Mouse (Mus musculus) intestine, embryonic 15.5 days (tissue): ENCODE results near the gene Tas1r3. TPM values are rescaled to one million over a fixed set of nuclear protein-coding genes. Genes with fewer than 3 reads are reported as not detected.

Source experiments
- ATAC-seq: fragments of 200-750 bp; cut with Nextera tagmentation; 2 replicates; pipeline ENCODE4 v1.8.0; 2017; ENCODE audit warnings: moderate TSS enrichment, moderate library complexity
- H3K27ac ChIP-seq: fragments of 300-500 bp; sonication (generic); 2 replicates; pipeline ENCODE4 v1.5.1; 2015; ENCODE audit warnings: mild to moderate bottlenecking, inconsistent platforms
- H3K27me3 ChIP-seq: fragments of 300-500 bp; sonication (generic); replicated peaks from 2 replicates; pipeline ENCODE4 v1.6.1; 2015; ENCODE audit warnings: inconsistent platforms
- H3K36me3 ChIP-seq: fragments of 300-500 bp; sonication (generic); 2 replicates; pipeline ENCODE4 v1.6.1; 2015; ENCODE audit warnings: inconsistent platforms
- H3K4me1 ChIP-seq: fragments of 300-500 bp; sonication (generic); replicated peaks from 2 replicates; pipeline ENCODE4 v1.6.1; 2015; ENCODE audit warnings: inconsistent platforms
- H3K4me2 ChIP-seq: fragments of 300-500 bp; sonication (generic); replicated peaks from 2 replicates; pipeline ENCODE4 v1.6.1; 2015; ENCODE audit warnings: mild to moderate bottlenecking, inconsistent platforms
- H3K4me3 ChIP-seq: fragments of 300-500 bp; sonication (generic); replicated peaks from 2 replicates; pipeline ENCODE4 v1.5.1; 2015; ENCODE audit warnings: inconsistent platforms
- H3K9ac ChIP-seq: fragments of 300-500 bp; sonication (generic); 2 replicates; pipeline ENCODE4 v1.6.1; 2015; ENCODE audit warnings: inconsistent platforms
- H3K9me3 ChIP-seq: fragments of 300-500 bp; sonication (generic); 2 replicates; pipeline ENCODE4 v1.6.1; 2016; ENCODE audit warnings: inconsistent platforms
- WGBS: fragments of 180-500 bp; shearing (Covaris S2); methylation state at CpG from one replicate; pipeline ENCODE4 v1.1.7; 2015; 5-methylcytosine and 5-hydroxymethylcytosine counted together
- polyA plus RNA-seq: library from polyadenylated mRNA; unstranded; fragments of >200 nt; fragmentation: Nextera tagmentation; extraction: Ambion mirVana; gene quantifications from 2 replicates; pipeline ENCODE4 v1.2.1, GENCODE M21; 2015

The Tas1r3 gene
- polyA plus RNA-seq, 1 experiment from 2014 or later: 0.25 TPM

- Histone ChIP-seq H3K9me3 (no peaks in the 10 kb centered on the region), H3K9ac (no peak overlapping the region), H3K27ac (peak overlapping the region; percentile 89), H3K36me3 (peaks cover 6% of the 10 kb centered on the region; the same call in 1 of the 2 replicates), H3K4me3 (no peak overlapping the region), H3K4me2 (peak overlapping the region; percentile 12; the same call in 1 of the 2 replicates), H3K27me3 (no peaks in the 10 kb centered on the region), H3K4me1 (peaks cover 48% of the 10 kb centered on the region)
- no peak for ATAC-seq
- 60% methylated on average over 11 of the region's 11 CpGs for WGBS
These were observed 25.7 kb downstream of the Tas1r3 start for GRCm38 (mm10) chr4:155837404-155838010.

DNA sequence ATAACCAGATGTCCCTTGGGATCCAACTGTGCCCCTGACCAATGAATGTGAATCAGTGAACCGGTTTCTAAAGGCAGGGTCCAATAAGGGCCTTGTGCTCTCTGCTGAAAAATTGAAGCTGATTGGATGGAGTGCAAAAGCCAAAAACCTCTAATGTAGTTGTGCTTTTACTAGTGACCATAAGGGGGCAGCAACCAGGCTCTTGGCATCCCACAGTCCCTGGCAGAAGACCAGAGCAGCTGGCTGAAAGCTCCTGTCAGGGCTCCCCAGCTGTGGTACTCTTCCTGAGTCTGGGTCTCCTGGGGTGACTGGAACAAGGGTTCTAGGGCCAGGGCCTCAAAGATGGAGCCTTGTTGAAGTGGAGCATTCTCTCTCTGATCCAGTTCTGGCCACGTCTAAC is 29.3 kb downstream of the Tas1r3 start:
- Histone ChIP-seq H3K36me3 (peaks cover 6% of the 10 kb centered on the region; the same call in 1 of the 2 replicates), H3K9ac (no peak overlapping the region), H3K4me1 (peaks cover 29% of the 10 kb centered on the region), H3K4me2 (0 out of 2 replicates have a peak overlapping the region, but pooled peaks have one; percentile 11), H3K27me3 (no peaks in the 10 kb centered on the region), H3K27ac (peak overlapping the region; percentile 66), H3K4me3 (no peak overlapping the region), H3K9me3 (no peaks in the 10 kb centered on the region)
- peak; percentile 9; the same call in 1 of the 2 replicates for ATAC-seq
- 19% methylated on average over 2 of the region's 2 CpGs for WGBS

DNA sequence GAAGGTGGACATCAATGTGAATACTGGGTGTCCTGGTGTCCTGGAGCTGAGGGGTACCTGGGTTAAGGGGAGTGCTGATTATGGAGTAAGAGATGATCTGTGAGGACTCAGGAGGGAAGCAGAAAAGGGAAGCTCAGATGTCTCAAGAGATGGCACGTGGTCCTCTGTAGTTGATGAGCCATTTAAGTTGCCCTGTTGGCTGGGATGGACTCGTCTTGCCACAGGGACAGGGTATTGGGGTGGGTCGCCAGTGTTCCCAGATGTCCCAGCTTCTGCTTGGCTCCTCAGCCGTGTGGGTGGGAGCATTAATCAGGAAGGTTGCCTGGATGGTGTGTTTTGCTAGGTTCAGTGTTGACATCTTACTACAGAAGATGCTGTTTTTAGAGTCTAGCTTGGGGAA is 29.9 kb downstream of the Tas1r3 start:
- WGBS: 86% methylated on average over 4 of the region's 4 CpGs
- H3K4me2 ChIP-seq: no peak overlapping the region
- H3K36me3 ChIP-seq: peaks cover 6% of the 10 kb centered on the region; the same call in 1 of the 2 replicates
- H3K27ac ChIP-seq: no peak overlapping the region
- H3K9me3 ChIP-seq: no peaks in the 10 kb centered on the region
- no peak for ATAC-seq
- 0 out of 2 replicates have a peak overlapping the region, but pooled peaks have one; percentile 13 for H3K9ac ChIP-seq
- H3K27me3 ChIP-seq: no peaks in the 10 kb centered on the region
- peaks cover 29% of the 10 kb centered on the region for H3K4me1 ChIP-seq
- H3K4me3 ChIP-seq: no peak overlapping the region

DNA sequence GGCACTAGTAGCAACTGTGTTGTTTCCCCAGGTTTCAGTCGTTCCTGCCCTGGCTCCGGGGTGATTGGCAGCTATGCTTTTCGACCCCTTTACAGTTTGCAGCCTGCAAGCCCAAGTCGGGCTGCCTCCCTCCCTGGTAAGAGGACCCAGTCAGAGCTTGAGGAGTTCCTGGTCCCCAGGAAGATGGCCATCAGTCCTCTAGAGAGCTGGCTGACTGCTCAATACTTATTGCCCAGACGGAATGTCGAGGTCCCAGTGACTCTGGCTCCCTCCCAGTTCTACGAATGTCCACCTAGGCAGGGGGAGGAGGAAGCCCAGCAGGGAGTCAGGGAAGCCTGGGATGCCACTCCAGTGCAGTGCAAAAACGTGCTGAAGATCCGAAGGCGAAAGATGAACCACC is 30.8 kb downstream of the Tas1r3 start:
- WGBS: 55% methylated on average over 10 of the region's 10 CpGs
- Histone ChIP-seq H3K27me3 (no peaks in the 10 kb centered on the region), H3K36me3 (peaks cover 10% of the 10 kb centered on the region; the same call in 1 of the 2 replicates), H3K4me1 (peaks cover 21% of the 10 kb centered on the region), H3K4me3 (peak overlapping the region; percentile 67), H3K9me3 (no peaks in the 10 kb centered on the region), H3K9ac (peak overlapping the region; percentile 77), H3K4me2 (peak overlapping the region; percentile 85), H3K27ac (peak overlapping the region; percentile 91; the same call in 1 of the 2 replicates)
- no peak for ATAC-seq

GRCm38 (mm10) chr4:155831831-155832230 is 31.3 kb downstream of the Tas1r3 start:
- Histone ChIP-seq H3K4me1 (peaks cover 21% of the 10 kb centered on the region), H3K9me3 (no peaks in the 10 kb centered on the region), H3K27ac (peak overlapping the region; percentile 91), H3K36me3 (peaks cover 11% of the 10 kb centered on the region; the same call in 1 of the 2 replicates), H3K27me3 (no peaks in the 10 kb centered on the region), H3K4me2 (peak overlapping the region; percentile 85), H3K4me3 (peak overlapping the region; percentile 67), H3K9ac (peak overlapping the region; percentile 77)
- WGBS: under 1% methylated on average over 25 of the region's 25 CpGs
- ATAC-seq: no peak; the same call in 1 of the 2 replicates

DNA sequence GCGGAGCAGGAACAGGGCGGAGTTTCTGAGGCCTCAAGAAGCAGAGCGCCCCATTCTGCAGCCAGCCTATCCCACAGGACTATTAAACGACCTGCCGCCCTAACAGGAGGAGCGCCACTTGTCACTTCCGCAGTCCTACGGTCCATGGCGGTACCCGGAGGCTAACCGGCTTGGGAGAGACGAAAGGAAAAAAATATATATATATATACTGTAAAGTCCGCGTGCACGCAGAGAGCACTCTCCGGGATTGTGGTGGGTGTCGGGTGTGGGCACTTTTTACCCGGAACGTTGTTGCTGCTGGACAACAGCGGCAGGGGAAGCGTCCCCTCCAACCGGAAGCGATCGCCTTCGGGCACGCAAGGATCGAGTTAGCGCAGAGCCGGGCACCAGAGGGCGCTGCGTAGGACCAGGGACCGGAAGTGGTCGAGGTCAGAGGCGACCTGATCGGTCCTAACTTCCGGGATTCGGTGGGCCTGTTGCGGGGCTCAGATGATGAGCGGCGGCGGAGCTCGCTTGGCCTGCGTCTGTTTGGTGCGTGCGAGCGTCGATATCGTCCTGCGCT is 31.9 kb downstream of the Tas1r3 start, which contains the start of gene Aurkaip1:
TSS of gene Aurkaip1 (plus strand) at position 68 of the 562 bp plus-strand sequence.
- peak within 1 kb of the TSS; percentile 85 for H3K4me2 ChIP-seq
- WGBS: under 1% methylated on average over 49 of the region's 49 CpGs
- H3K9me3 ChIP-seq: no peaks in the 10 kb centered on the region
- no peaks in the 10 kb centered on the region for H3K27me3 ChIP-seq
- H3K27ac ChIP-seq: peak within 1 kb of the TSS; percentile 91
- peak; percentile 98 for ATAC-seq
- H3K36me3 ChIP-seq: peaks cover 14% of the 10 kb centered on the region; the same call in 1 of the 2 replicates
- H3K4me1 ChIP-seq: peaks cover 21% of the 10 kb centered on the region
- peak within 1 kb of the TSS; percentile 67 for H3K4me3 ChIP-seq
- peak within 1 kb of the TSS; percentile 77 for H3K9ac ChIP-seq

DNA sequence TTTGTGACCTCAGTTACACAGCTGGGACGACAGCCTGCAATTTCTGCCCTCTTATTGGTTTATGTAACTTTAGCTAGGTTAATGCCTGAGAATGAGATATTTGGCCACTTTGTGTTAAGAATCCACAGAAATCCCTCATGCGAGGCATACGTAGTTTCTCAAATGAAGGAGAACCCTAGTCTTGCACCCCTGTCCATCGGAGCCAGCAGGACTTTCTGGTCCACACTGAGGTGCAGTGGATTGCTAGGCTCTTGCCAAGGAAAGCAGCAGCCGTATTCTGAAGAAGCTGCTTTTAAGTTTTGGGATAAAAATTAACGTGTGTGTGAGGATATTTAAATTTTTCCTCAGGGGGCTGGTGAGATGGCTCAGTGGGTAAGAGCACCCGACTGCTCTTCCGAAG is 32.6 kb downstream of the Tas1r3 start:
- Histone ChIP-seq H3K4me3 (peak overlapping the region; percentile 67; the same call in 1 of the 2 replicates), H3K4me2 (peak overlapping the region; percentile 85), H3K27ac (peak overlapping the region; percentile 2; the same call in 1 of the 2 replicates), H3K4me1 (peaks cover 21% of the 10 kb centered on the region), H3K36me3 (peaks cover 14% of the 10 kb centered on the region; the same call in 1 of the 2 replicates), H3K27me3 (no peaks in the 10 kb centered on the region), H3K9me3 (no peaks in the 10 kb centered on the region), H3K9ac (no peak overlapping the region)
- whole genome bisulfite sequencing: 52% methylated on average over 8 of the region's 8 CpGs
- ATAC-seq: no peak

- no peak overlapping the region for H3K9ac ChIP-seq
- no peak overlapping the region for H3K27ac ChIP-seq
- no peaks in the 10 kb centered on the region for H3K9me3 ChIP-seq
- 92% methylated on average over 4 of the region's 4 CpGs for WGBS
- peaks cover 21% of the 10 kb centered on the region for H3K4me1 ChIP-seq
- peaks cover 21% of the 10 kb centered on the region for H3K36me3 ChIP-seq
- ATAC-seq: no peak
- H3K27me3 ChIP-seq: no peaks in the 10 kb centered on the region
- no peak overlapping the region for H3K4me2 ChIP-seq
- no peak overlapping the region for H3K4me3 ChIP-seq
These were observed 33.3 kb downstream of the Tas1r3 start for GRCm38 (mm10) chr4:155829866-155830265.

DNA sequence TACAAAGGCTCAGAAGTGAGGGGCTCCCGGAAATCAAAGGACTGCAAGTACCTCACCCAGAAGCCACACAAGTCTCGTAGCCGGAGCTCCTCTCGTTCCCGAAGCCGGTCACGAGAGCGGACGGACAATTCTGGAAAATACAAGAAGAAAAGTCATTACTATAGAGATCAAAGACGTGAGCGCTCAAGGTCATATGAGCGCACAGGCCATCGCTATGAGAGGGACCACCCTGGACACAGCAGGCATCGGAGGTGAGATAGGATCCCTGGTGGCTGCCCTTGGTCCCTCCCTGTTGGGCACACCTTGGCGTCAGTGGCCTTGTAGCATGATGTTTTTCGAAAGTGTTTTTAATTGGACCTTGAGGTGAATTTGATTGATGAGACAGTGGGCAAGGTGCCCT is 39.7 kb downstream of the Tas1r3 start:
- H3K4me2 ChIP-seq: no peak overlapping the region
- no peak for ATAC-seq
- H3K4me3 ChIP-seq: no peak overlapping the region
- WGBS: 95% methylated on average over 16 of the region's 16 CpGs
- H3K4me1 ChIP-seq: no peaks in the 10 kb centered on the region; the same call in 1 of the 2 replicates
- H3K27ac ChIP-seq: no peak overlapping the region
- peaks cover 57% of the 10 kb centered on the region for H3K36me3 ChIP-seq
- H3K9me3 ChIP-seq: no peaks in the 10 kb centered on the region
- no peak overlapping the region for H3K9ac ChIP-seq
- H3K27me3 ChIP-seq: no peaks in the 10 kb centered on the region

DNA sequence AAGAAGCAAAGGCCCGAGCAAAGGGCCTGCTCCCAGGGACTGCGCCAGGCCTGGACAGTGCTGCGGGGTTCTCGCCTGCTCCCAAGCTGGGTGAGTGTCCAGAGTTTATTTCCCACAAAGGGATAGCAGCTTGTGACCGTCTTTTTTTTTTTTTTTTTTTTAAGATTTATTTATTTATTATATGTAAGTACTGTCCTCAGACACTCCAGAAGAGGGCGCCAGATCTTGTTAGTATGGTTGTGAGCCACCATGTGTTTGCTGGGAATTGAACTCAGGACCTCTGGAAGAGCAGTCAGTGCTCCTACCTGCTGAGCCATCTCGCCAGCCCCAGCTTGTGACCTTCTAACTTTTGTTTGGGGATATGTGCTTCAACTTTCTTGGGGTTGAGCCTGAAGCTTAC is 42.1 kb downstream of the Tas1r3 start:
- no peak for ATAC-seq
- Histone ChIP-seq H3K4me2 (no peak overlapping the region), H3K27me3 (no peaks in the 10 kb centered on the region), H3K27ac (no peak overlapping the region), H3K36me3 (peaks cover 57% of the 10 kb centered on the region), H3K9ac (no peak overlapping the region), H3K4me1 (peaks cover 3% of the 10 kb centered on the region; the same call in 1 of the 2 replicates), H3K9me3 (no peaks in the 10 kb centered on the region), H3K4me3 (no peak overlapping the region)
- WGBS: 73% methylated on average over 7 of the region's 7 CpGs

GRCm38 (mm10) chr4:155817533-155817932 is 45.6 kb downstream of the Tas1r3 start:
- H3K36me3 ChIP-seq: peaks cover 44% of the 10 kb centered on the region

GRCm38 (mm10) chr4:155812665-155813181 is 50.4 kb downstream of the Tas1r3 start:
- Histone ChIP-seq H3K4me3 (peak overlapping the region; percentile 99), H3K27me3 (no peaks in the 10 kb centered on the region), H3K4me2 (peak overlapping the region; percentile 61), H3K9me3 (no peaks in the 10 kb centered on the region), H3K9ac (peak overlapping the region; percentile 99), H3K36me3 (peaks cover 32% of the 10 kb centered on the region), H3K4me1 (peaks cover 20% of the 10 kb centered on the region), H3K27ac (peak overlapping the region; percentile 82)
- WGBS: under 1% methylated on average over 49 of the region's 49 CpGs
- peak; percentile 54 for ATAC-seq

More at GRCm38 (mm10) chr4:155817533-155817932, 45.6 kb downstream of the Tas1r3 start:
- no peak overlapping the region for H3K4me2 ChIP-seq
- ATAC-seq: peak; percentile 52
- WGBS: 68% methylated on average over 4 of the region's 4 CpGs
- H3K27me3 ChIP-seq: no peaks in the 10 kb centered on the region
- no peak overlapping the region for H3K9ac ChIP-seq
- H3K4me3 ChIP-seq: no peak overlapping the region
- H3K9me3 ChIP-seq: no peaks in the 10 kb centered on the region
- no peak overlapping the region for H3K27ac ChIP-seq
- peaks cover 13% of the 10 kb centered on the region for H3K4me1 ChIP-seq
